Comparison of ENCODE assay signal across 8 mouse cellular contexts in the genomic region with DNA sequence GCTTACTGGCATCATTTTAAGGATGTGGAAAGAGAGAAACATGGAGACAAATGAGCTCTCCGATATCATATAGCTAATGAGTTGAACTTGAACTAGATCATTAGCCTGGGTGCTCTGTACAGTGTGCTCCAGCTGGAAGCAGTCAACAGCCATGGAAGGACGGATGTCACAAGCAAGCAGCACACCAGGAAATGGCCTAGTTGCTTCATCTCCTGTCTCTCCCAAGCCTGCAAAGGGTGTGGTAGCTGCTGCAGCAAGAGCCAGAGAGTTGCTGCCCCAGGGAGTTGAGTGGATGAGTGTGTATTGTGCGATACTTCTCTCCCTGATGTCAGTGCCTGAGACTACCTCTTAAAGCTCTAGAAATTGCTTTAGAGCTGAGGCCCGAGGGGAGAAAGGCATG.
DNase-seq lines count a peak whose midpoint lies in the region; ATAC-seq lines count a peak whose summit lies in the region.

No protein-coding gene starts in this region.

- 49% methylated on average over 4 of the region's 4 CpGs for WGBS in embryonic facial prominence, embryonic 15.5 days
- 83% methylated on average over 4 of the region's 4 CpGs for WGBS in embryonic facial prominence, embryonic 10.5 days
- WGBS in lung, embryonic 16.5 days: 28% methylated on average over 4 of the region's 4 CpGs
- WGBS in midbrain, embryonic 11.5 days: 90% methylated on average over 4 of the region's 4 CpGs

- H3K4me3 ChIP-seq in embryonic facial prominence, embryonic 15.5 days (replicated peaks): no peak overlapping the region
- no peak overlapping the region for H3K4me3 ChIP-seq in embryonic facial prominence, embryonic 10.5 days
- H3K4me3 ChIP-seq in lung, embryonic 16.5 days (ENCODE audit: low read length): no peak overlapping the region
- H3K4me3 ChIP-seq in midbrain, embryonic 11.5 days (ENCODE audit: low read depth, low read length): no peak overlapping the region

- intact Hi-C loops in heart, postnatal 14 days (cut with DNase I): no loop called here

- no peaks in the 10 kb centered on the region for H3K9me3 ChIP-seq in embryonic facial prominence, embryonic 15.5 days (replicated peaks)
- H3K9me3 ChIP-seq in embryonic facial prominence, embryonic 10.5 days: no peaks in the 10 kb centered on the region
- no peaks in the 10 kb centered on the region for H3K9me3 ChIP-seq in lung, embryonic 16.5 days (ENCODE audit: control insufficient read depth, low read length)
- H3K9me3 ChIP-seq in midbrain, embryonic 11.5 days (ENCODE audit: control insufficient read depth, low read length): no peaks in the 10 kb centered on the region

- H3K4me1 ChIP-seq in embryonic facial prominence, embryonic 15.5 days: peaks cover 59% of the 10 kb centered on the region
- peaks cover 12% of the 10 kb centered on the region for H3K4me1 ChIP-seq in embryonic facial prominence, embryonic 10.5 days
- peaks cover 48% of the 10 kb centered on the region for H3K4me1 ChIP-seq in lung, embryonic 16.5 days (replicated peaks; ENCODE audit: control insufficient read depth, insufficient read depth, low read length)
- peaks cover 7% of the 10 kb centered on the region; the same call in 1 of the 2 replicates for H3K4me1 ChIP-seq in midbrain, embryonic 11.5 days (ENCODE audit: control insufficient read depth, insufficient read depth, low read length)

- no peak overlapping the region for H3K4me2 ChIP-seq in embryonic facial prominence, embryonic 15.5 days (replicated peaks)
- no peak overlapping the region for H3K4me2 ChIP-seq in lung, embryonic 16.5 days (ENCODE audit: low read depth, low read length)
- H3K4me2 ChIP-seq in midbrain, embryonic 11.5 days: no peak overlapping the region

- peaks cover 12% of the 10 kb centered on the region; the same call in 1 of the 2 replicates for H3K36me3 ChIP-seq in embryonic facial prominence, embryonic 15.5 days
- H3K36me3 ChIP-seq in embryonic facial prominence, embryonic 10.5 days (replicated peaks): peaks cover 30% of the 10 kb centered on the region
- H3K36me3 ChIP-seq in lung, embryonic 16.5 days (ENCODE audit: control insufficient read depth, insufficient read depth, low read length): peaks cover 8% of the 10 kb centered on the region
- H3K36me3 ChIP-seq in midbrain, embryonic 11.5 days (ENCODE audit: control insufficient read depth, insufficient read depth, low read length): no peaks in the 10 kb centered on the region

- no peak overlapping the region for H3K9ac ChIP-seq in embryonic facial prominence, embryonic 15.5 days
- no peak overlapping the region for H3K9ac ChIP-seq in lung, embryonic 16.5 days (ENCODE audit: low read length)
- no peak overlapping the region for H3K9ac ChIP-seq in midbrain, embryonic 11.5 days (ENCODE audit: low read length)

- no peak for DNase-seq in embryonic facial prominence, embryonic 10.5 days (ENCODE audit: low spot score)
- DNase-seq in adipocyte (ENCODE audit: low spot score): peak; percentile 62
- DNase-seq in heart, postnatal 14 days: peak; percentile 66 to 67
- DNase-seq in layer of hippocampus, adult 9-10 months (ENCODE audit: low spot score): no peak
- no peak for DNase-seq in midbrain, embryonic 11.5 days (ENCODE audit: low spot score, missing footprints)

- no peaks in the 10 kb centered on the region for H3K27me3 ChIP-seq in embryonic facial prominence, embryonic 15.5 days
- H3K27me3 ChIP-seq in embryonic facial prominence, embryonic 10.5 days (replicated peaks; ENCODE audit: low read depth, poor library complexity, severe bottlenecking): no peaks in the 10 kb centered on the region
- no peaks in the 10 kb centered on the region for H3K27me3 ChIP-seq in lung, embryonic 16.5 days (ENCODE audit: control insufficient read depth, insufficient read depth, low read depth, low read length)
- H3K27me3 ChIP-seq in midbrain, embryonic 11.5 days (ENCODE audit: control insufficient read depth, insufficient read depth, low read length): no peaks in the 10 kb centered on the region

- 0 out of 2 replicates have a peak overlapping the region, but pooled peaks have one; percentile 12 for H3K27ac ChIP-seq in embryonic facial prominence, embryonic 15.5 days (replicated peaks)
- H3K27ac ChIP-seq in embryonic facial prominence, embryonic 10.5 days (replicated peaks): no peak overlapping the region
- H3K27ac ChIP-seq in lung, embryonic 16.5 days (ENCODE audit: low read length): peak overlapping the region; percentile 79
- H3K27ac ChIP-seq in midbrain, embryonic 11.5 days (ENCODE audit: low read depth, low read length): no peak overlapping the region

- ATAC-seq in embryonic facial prominence, embryonic 15.5 days (ENCODE audit: insufficient number of reproducible peaks, low FRiP score, low TSS enrichment, low read depth): no peak
- peak; percentile 94 for ATAC-seq in lung, embryonic 16.5 days (ENCODE audit: low read depth)
- no peak for ATAC-seq in midbrain, embryonic 11.5 days (ENCODE audit: low FRiP score)
- ATAC-seq in erythroid progenitor cell, adult 5-6 weeks (replicated peaks; ENCODE audit: low FRiP score, poor library complexity, severe bottlenecking): no peak

Comparison
In these comparisons a context has a peak if more than half of its experiments do, and no peak if none do; other contexts are left out.
1. H3K27ac ChIP-seq: peak in embryonic facial prominence, embryonic 15.5 days (single experiment) and lung, embryonic 16.5 days (single experiment); none in embryonic facial prominence, embryonic 10.5 days (single experiment) and midbrain, embryonic 11.5 days (single experiment).
2. DNase-seq: peak in adipocyte (single experiment) and heart, postnatal 14 days (2 of 2); none in embryonic facial prominence, embryonic 10.5 days (single experiment), layer of hippocampus, adult 9-10 months (single experiment) and midbrain, embryonic 11.5 days (single experiment).